Mouse (Mus musculus): Measurements from ENCODE around the gene Stk38l.

DNA sequence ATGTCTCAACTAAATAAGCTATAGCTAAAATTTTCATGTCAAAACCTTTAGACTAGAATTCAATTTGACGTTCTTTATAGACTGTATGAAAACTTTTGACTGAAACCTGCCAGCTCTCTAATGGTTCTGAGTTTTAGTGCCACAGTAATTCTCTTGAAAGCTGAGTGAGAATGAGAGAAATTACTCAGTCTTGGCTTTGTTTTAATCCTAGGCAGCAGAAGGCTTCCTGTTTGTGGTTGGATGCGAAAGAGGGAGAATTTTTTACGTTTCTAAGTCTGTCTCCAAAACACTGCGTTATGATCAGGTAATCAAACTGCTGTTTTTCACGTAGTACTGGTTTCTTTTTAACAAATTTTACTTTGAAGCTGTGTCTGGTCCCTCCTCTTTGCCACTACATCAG, 88.2 kb downstream of the Stk38l start:
- no peak for TF ChIP-seq CTCF (IDR thresholded peaks at IDR 0.05; ENCODE audit: extremely low read depth, insufficient read depth, insufficient read length, insufficient replicate concordance)
- no peak for TF ChIP-seq POLR2A (IDR thresholded peaks at IDR 0.05; ENCODE audit: low read depth, low read length)
